Mouse (Mus musculus): ENCODE measurements around the gene B3gnt3. TPM values are rescaled to one million over a fixed set of nuclear protein-coding genes. Genes with fewer than 3 reads are reported as not detected.
A peak's percentile ranks its signal among the peaks of the same experiment; 100 is the strongest.
"Not testable (repeated sequence)": the region's sequence is repeated elsewhere in the genome, so short reads cannot be mapped to it uniquely, and the experiment has no call there.

Gene B3gnt3
- polyA plus RNA-seq, 2 experiments from 2014 or later: 3.3 to 3.8 TPM

DNA sequence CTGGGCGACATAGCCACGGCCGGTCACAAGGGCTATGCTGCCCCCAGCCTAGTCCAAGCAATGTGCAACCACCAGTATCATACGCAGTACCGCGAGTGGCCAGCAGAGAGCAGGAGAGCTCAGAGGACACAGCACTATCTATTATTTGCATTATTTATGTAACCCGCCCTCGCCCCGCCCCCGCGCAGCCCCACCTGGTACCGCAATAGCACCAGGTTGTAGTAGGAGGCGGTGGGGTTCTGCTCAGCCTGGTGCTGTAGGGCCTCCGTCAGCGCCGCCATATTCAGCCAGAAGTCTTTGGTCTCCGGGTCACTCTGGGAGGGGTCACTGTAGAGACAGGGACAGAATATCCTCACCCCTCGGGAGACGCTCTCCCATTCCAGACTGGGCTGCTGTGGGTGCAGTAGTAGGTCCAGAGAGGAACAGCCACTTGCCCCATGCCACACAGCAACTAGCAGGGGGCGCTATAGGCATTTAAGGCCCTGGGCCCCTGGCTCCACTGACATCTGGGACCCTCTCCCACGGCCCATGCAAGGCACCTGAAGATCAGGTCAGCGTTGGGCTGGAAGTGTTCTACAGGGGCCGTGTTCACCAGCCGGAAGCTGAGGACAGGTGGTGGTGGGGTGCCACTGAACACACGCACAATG, 8.3 kb upstream of the B3gnt3 start:
- no peak for ATAC-seq

DNA sequence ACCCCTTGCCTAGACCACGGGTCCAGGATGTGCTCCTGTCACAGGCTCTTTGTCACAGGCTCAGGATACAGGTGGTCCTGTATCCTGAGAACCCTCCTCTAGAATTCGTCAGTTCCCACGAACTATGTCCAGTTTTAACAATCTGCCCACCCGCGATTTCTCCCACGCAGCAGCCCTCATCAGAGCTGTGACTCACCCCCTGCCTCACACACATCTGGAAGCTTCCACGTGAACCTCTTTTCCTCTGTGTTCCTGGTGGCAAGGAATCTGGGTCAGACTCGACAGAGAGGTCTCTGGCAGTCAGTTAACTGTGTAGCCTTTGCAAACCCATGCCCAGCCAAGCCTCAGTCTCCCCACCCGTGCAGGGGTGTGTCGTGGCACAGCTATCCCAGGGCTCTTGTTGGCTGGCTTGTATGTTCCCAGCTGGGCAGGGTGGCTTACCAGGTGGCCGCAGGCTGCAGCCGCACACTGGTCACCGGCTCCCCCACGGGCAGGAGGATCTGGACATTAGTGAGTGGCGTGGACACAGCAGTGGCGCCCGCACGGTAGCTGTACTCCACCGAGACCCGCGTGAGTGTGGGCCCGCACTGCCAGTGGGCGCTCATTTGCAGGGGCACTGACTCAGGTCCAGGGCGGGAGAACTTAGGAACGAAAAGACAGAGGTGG, 7.7 kb upstream of the B3gnt3 start:
- ATAC-seq: no peak

GRCm38 (mm10) chr8:71707874-71708273, 6.3 kb upstream of the B3gnt3 start:
- ATAC-seq: peak; percentile 38

DNA sequence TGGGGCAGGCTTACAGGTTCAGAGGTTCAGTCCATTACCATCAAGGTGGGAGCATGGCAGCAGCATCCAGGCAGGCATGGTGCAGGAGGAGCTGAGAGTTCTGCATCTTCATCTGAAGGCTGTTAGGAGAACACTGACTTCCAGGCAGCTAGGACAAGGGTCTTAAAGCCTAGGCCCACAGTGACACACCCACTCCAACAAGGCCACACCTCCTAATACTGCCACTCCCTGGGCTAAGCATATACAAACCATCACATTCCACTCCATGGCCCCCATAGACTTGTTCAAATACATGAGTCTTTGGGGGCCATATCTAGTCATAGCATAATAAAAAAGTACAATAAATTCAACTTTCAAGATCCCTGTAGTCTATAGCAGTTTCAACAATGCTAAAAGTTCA, 1.8 kb upstream of the B3gnt3 start:
- not testable (repeated sequence) for ATAC-seq

DNA sequence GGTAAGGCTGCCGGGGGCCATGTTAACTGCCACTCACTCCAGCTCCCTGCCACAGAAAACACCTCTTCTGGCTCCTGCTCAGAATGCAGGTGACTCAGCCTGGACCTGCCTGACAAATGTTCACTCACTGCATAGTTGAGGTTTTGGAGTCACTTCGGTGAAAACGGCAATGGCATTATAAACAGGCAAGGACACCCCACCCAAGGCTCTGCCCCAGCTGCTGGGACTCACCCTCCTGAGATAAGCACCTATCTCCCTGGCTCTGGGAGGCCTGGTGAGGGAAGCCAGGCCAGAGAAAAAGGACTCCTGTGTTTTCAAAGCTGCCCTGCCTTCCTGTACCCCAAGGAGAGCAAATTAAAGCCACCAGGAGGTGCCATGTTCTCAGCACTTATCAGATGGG, 1.3 kb upstream of the B3gnt3 start:
- no peak for ATAC-seq

- ATAC-seq: no peak
These were observed 471 bp upstream of the B3gnt3 start for GRCm38 (mm10) chr8:71702087-71702432.

DNA sequence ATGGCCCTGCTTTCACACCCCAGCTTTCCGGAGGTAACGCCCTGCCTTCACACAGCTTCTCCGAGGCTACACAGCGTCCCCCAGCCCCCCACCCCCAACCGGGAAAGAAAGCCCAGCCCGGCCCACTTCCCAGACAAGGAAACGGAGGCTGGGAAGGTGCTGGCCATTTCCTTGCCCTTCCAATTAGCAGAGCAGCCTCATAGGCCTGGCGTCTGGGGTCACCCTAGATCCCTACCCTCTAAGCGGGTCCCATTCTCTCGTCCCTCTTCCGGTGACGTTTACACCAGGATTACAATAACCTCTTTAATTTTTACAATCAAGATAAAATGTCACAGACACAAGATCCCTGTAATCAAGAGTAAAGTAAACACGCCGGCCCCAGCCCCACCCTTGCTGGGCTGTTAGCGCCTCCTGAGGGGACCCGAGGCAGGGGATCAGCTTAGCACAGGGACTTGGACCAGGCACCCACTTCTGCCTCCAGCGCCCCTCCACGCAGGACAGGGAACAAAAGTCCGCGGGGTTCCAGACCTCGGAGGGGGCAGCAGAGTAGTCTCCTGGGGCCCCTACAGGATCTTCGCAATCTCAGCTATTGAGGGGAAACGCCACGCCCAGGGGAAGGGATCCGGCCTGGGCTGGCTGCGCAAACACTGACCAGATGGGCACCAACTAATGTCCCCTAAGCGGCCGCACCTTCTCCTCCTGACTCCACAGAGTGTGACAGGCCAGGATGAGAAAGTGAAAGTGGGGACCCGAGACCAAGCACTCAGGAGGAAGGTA, 908 bp downstream of the B3gnt3 start:
- no peak for ATAC-seq

GRCm38 (mm10) chr8:71695456-71695855, 6.1 kb downstream of the B3gnt3 start:
- ATAC-seq: not testable (repeated sequence)

DNA sequence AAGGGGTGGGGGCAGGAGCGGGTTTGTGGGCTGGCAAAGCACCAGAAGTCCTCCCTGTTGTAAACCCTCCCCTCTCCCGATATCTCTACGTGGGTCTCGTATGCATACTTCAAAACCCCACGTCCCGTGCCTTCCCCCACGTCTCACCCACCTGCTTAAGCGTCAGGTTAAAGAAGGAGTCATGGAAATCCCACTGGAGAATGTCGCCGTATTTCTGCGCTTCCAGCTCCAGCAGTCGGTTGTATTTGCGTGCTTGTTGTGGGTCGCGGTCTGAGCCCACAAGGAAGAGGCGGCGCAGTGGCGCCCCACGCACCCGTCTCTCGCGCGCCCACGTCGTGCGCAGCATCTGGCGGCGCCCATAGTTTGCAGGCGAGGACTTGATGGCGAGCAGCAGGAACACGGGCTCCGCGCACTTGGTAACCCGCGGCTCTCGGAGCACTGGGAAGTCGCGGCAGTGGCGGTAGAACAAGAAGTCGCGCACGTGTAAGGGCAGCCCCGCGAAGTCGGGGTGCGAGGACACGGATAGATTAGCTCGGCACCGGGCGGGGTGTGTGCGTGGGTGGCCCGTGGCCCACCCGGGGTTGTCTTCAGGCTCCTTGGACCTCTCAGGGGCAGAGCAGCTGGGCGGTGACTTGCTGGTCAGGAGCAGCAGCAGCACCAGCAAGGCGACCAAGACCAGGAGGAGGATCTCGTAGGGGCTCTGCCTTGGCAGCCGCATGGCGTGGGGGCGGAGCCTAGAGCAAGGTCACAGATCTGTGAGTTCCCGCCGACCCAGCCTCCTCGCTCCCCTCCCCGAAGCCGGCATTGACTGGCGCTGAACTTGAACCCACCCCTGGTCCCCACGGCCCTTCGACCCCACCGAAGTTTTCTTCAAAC, 8.2 kb downstream of the B3gnt3 start:
- ATAC-seq: no peak

GRCm38 (mm10) chr8:71692509-71692908, 9.1 kb downstream of the B3gnt3 start:
- ATAC-seq: peak; percentile 93

DNA sequence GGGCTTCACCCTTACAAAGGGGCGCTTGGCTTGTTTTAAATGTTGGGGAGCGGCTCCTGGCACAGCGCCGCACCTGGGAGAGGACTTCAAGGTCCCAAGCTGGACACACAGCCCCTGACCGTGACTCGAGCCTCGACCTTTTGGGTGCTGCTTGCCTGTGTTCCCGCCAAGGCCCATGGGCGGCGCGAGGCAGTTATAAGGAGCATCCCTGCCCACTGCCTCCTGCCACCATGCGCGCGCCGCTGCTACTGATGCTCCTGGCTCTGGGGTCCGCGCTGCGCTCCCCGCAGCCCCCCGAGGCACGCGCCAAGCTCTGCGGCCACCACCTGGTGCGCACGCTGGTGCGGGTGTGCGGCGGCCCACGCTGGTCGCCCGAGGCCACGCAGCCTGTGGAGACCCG, 12.6 kb downstream of the B3gnt3 start, which contains the start of gene Insl3:
Gene Insl3, plus strand, starts transcription at position 187 of the 400 bp plus-strand sequence.
- ATAC-seq: no peak

- no peak for ATAC-seq
These were observed 14.0 kb downstream of the B3gnt3 start for GRCm38 (mm10) chr8:71687616-71688015.

DNA sequence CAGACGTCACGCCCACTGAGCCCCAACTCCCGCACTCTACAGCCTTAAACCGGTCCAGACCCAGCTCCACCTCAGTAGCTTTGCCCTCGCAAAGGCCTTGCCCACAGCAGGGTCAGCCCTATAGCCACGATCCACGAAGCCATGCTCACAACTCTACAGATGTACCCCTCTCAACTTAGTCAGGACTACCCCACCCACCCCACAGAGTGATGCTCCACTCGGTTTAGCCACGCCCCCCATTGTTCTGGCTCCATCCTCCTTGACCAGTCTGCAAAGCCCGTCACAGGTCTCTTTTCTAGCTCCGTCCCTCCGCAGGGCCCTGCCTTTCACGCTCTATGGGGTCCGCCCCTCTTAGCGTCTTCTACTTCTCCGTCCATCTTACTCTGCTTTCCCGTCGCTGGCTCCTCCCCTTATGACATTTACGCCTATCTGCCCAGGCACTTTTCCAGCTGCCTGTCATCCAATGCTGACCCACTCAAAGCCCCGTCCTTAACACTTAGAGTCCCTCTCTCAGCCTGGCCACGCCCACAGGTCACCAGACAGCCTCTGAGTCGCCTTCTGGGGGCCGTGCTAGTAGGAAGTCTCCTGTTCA, 15.3 kb downstream of the B3gnt3 start:
- ATAC-seq: no peak

DNA sequence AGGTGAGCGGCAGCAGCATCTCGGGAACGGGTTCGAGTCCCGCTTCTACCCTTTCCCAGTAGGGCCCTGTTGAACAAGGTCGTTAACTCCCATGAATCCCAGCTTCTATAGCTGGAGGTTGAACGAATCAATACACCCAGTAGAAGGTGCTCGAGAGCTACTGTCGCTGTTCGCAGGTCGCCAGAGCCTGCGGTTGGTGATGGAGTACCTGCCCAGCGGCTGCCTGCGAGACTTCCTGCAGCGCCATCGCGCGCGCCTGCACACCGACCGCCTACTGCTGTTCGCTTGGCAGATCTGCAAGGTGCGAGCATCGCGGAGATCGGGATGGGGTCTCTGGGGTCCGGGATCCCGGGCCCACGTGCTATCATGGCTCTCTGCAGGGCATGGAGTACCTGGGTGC, 16.0 kb downstream of the B3gnt3 start:
- no peak for ATAC-seq

- no peak for ATAC-seq
These were observed 16.9 kb downstream of the B3gnt3 start for GRCm38 (mm10) chr8:71684701-71685100.

DNA sequence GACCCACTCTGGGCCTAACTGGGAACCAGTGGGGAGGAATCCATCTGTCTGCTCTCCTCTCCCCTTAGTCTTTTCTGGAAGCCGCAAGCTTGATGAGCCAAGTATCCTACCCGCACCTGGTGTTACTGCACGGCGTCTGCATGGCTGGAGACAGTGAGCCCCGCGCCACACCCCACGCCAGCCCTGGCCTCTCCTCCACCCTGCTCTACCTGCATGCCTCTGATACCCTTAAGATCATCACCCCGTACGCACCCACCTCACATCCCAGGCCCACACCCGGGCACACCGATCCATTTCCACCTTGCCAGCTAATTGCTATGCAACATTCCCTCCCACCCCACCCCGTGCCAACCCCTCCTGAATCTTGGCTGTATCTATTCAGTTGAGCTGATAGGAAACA, 18.8 kb downstream of the B3gnt3 start:
- no peak for ATAC-seq

- ATAC-seq: no peak
These were observed 20.1 kb downstream of the B3gnt3 start for GRCm38 (mm10) chr8:71681369-71681915.

DNA sequence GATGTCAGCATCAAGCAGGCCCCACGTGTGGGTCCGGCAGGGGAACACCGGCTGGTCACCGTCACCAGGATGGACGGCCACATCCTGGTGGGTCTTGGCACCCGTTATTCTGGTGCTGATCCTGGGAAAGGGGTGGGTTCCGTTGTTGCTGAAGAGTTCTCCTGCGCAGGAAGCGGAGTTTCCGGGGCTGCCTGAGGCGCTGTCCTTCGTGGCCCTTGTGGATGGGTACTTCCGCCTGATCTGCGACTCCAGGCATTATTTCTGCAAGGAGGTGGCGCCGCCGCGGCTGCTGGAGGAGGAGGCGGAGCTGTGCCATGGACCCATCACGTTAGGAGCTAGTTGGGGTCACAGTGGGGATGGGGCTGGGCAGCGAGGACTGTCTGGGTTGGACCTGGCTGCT, 21.1 kb downstream of the B3gnt3 start:
- no peak for ATAC-seq

DNA sequence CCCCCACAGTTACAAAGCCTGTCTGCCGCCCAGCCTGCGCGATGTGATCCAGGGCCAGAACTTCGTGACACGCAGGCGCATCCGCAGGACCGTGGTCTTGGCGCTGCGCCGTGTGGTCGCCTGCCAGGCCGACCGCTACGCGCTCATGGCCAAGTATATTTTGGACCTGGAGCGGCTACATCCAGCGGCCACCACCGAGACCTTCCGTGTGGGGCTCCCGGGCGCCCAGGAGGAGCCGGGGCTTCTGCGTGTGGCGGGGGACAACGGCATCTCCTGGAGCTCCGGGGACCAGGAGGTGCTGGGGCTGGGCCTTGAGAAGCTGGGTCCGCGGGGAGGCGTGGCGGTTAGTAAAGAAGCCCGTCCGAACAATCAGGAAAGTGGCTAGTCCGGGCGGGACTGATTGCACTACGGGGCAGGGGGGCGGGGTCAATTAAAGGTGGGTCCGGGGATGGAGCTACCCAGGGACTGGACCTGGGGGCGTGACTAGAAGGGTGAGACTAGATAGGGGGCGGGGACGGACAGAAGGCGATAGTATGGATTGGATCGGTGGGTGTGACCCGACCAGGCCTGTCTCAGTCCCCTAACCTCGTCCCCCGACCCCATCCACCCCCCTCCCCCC, 21.9 kb downstream of the B3gnt3 start:
- ATAC-seq: no peak

- no peak for ATAC-seq
These were observed 22.5 kb downstream of the B3gnt3 start for GRCm38 (mm10) chr8:71679116-71679515.

GRCm38 (mm10) chr8:71678216-71678615, 23.4 kb downstream of the B3gnt3 start:
- no peak for ATAC-seq

DNA sequence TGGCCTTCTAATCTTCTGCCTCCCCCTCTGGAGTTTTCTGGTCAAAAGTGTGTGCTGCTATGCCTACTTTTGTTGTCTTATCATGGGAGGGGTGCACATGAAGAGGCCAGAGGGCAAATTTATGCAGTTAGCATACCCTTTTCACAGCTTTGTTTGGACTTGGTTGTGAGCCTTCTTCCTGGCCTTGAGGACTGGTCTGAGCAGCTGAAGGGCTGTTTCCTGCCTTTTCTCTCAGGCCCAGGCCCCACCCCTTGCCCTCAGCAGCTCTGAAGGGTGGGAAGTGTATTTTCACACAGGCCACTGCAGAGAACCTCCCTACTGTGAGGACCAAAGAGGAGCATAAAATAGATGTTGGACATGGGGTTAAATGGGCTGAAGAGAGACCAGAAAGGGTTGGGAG, 24.0 kb downstream of the B3gnt3 start:
- ATAC-seq: no peak
